Mouse (Mus musculus): ENCODE results near the gene Syt13. TPM values are rescaled to one million over a fixed set of nuclear protein-coding genes. Genes with fewer than 3 reads are reported as not detected.

The Syt13 gene
- polyA plus RNA-seq, 1 experiment from 2014 or later = 49.9 TPM

GRCm38 (mm10) chr2:92933379-92933778 lies 18.5 kb downstream of the Syt13 start:
- Histone ChIP-seq H3K27ac (replicated peaks) (no peak overlapping the region), H3K4me2 (no peak overlapping the region), H3K9ac (no peak overlapping the region), H3K4me1 (replicated peaks) (peaks cover 19% of the 10 kb centered on the region), H3K36me3 (no peaks in the 10 kb centered on the region), H3K9me3 (no peaks in the 10 kb centered on the region), H3K27me3 (no peaks in the 10 kb centered on the region), H3K4me3 (no peak overlapping the region)
- no peak for ATAC-seq (ENCODE audit: low FRiP score, low read depth)
- 89% methylated on average over 6 of the region's 6 CpGs for WGBS

- no peaks in the 10 kb centered on the region for H3K9me3 ChIP-seq
- H3K36me3 ChIP-seq = no peaks in the 10 kb centered on the region
- no peaks in the 10 kb centered on the region for H3K27me3 ChIP-seq
- no peak overlapping the region for H3K9ac ChIP-seq
- peaks cover 19% of the 10 kb centered on the region for H3K4me1 ChIP-seq (replicated peaks)
- ATAC-seq (ENCODE audit: low FRiP score, low read depth) = no peak
- no peak overlapping the region for H3K4me3 ChIP-seq
- no peak overlapping the region; the same call in none of the 2 replicates for H3K27ac ChIP-seq (replicated peaks)
- H3K4me2 ChIP-seq = no peak overlapping the region
- WGBS = 17% methylated on average over 10 of the region's 10 CpGs
Observed at GRCm38 (mm10) chr2:92934312-92934982, 19.5 kb downstream of the Syt13 start.

- H3K27me3 ChIP-seq = no peaks in the 10 kb centered on the region
- peak; percentile 46; the same call in 1 of the 2 replicates for ATAC-seq (ENCODE audit: low FRiP score, low read depth)
- peaks cover 19% of the 10 kb centered on the region for H3K4me1 ChIP-seq (replicated peaks)
- H3K9ac ChIP-seq = no peak overlapping the region
- WGBS = 40% methylated on average over 3 of the region's 3 CpGs
- no peak overlapping the region for H3K27ac ChIP-seq (replicated peaks)
- no peak overlapping the region for H3K4me3 ChIP-seq
- no peaks in the 10 kb centered on the region for H3K9me3 ChIP-seq
- H3K4me2 ChIP-seq = no peak overlapping the region
- no peaks in the 10 kb centered on the region for H3K36me3 ChIP-seq
Observed at GRCm38 (mm10) chr2:92935483-92935882, 20.6 kb downstream of the Syt13 start.

- Histone ChIP-seq H3K27me3 (no peaks in the 10 kb centered on the region), H3K4me2 (no peak overlapping the region), H3K36me3 (no peaks in the 10 kb centered on the region), H3K9me3 (no peaks in the 10 kb centered on the region), H3K4me3 (no peak overlapping the region), H3K4me1 (replicated peaks) (peaks cover 19% of the 10 kb centered on the region), H3K27ac (replicated peaks) (no peak overlapping the region), H3K9ac (no peak overlapping the region)
- 73% methylated on average over 5 of the region's 5 CpGs for WGBS
- ATAC-seq (ENCODE audit: low FRiP score, low read depth) = no peak
Observed at GRCm38 (mm10) chr2:92938063-92938462, 23.2 kb downstream of the Syt13 start.

- Histone ChIP-seq H3K9me3 (no peaks in the 10 kb centered on the region), H3K36me3 (no peaks in the 10 kb centered on the region), H3K27me3 (no peaks in the 10 kb centered on the region), H3K4me1 (replicated peaks) (peaks cover 18% of the 10 kb centered on the region), H3K4me2 (no peak overlapping the region), H3K4me3 (no peak overlapping the region), H3K9ac (no peak overlapping the region), H3K27ac (replicated peaks) (no peak overlapping the region)
- WGBS = 93% methylated on average over 7 of the region's 7 CpGs
- no peak for ATAC-seq (ENCODE audit: low FRiP score, low read depth)
Observed at GRCm38 (mm10) chr2:92938827-92939226, 23.9 kb downstream of the Syt13 start.

GRCm38 (mm10) chr2:92940963-92941362 lies 26.1 kb downstream of the Syt13 start:
- no peaks in the 10 kb centered on the region for H3K4me1 ChIP-seq (replicated peaks)
- 81% methylated on average over 9 of the region's 9 CpGs for WGBS
- H3K4me3 ChIP-seq = no peak overlapping the region
- no peak overlapping the region for H3K4me2 ChIP-seq
- H3K9ac ChIP-seq = no peak overlapping the region
- no peaks in the 10 kb centered on the region for H3K27me3 ChIP-seq
- H3K9me3 ChIP-seq = no peaks in the 10 kb centered on the region
- no peak for ATAC-seq (ENCODE audit: low FRiP score, low read depth)
- H3K36me3 ChIP-seq = no peaks in the 10 kb centered on the region
- no peak overlapping the region for H3K27ac ChIP-seq (replicated peaks)

GRCm38 (mm10) chr2:92941463-92941862 lies 26.6 kb downstream of the Syt13 start:
- H3K4me3 ChIP-seq = no peak overlapping the region
- no peaks in the 10 kb centered on the region for H3K9me3 ChIP-seq
- no peaks in the 10 kb centered on the region for H3K27me3 ChIP-seq
- H3K4me2 ChIP-seq = no peak overlapping the region
- no peak for ATAC-seq (ENCODE audit: low FRiP score, low read depth)
- no peak overlapping the region for H3K9ac ChIP-seq
- no peaks in the 10 kb centered on the region for H3K36me3 ChIP-seq
- no peaks in the 10 kb centered on the region for H3K4me1 ChIP-seq (replicated peaks)
- 50% methylated on average over 3 of the region's 3 CpGs for WGBS
- H3K27ac ChIP-seq (replicated peaks) = no peak overlapping the region

- Histone ChIP-seq H3K9me3 (no peaks in the 10 kb centered on the region), H3K4me3 (no peak overlapping the region), H3K27me3 (no peaks in the 10 kb centered on the region), H3K4me1 (replicated peaks) (peaks cover 12% of the 10 kb centered on the region), H3K27ac (replicated peaks) (no peak overlapping the region), H3K4me2 (no peak overlapping the region), H3K36me3 (no peaks in the 10 kb centered on the region), H3K9ac (no peak overlapping the region)
- WGBS = 87% methylated on average over 3 of the region's 3 CpGs
- no peak for ATAC-seq (ENCODE audit: low FRiP score, low read depth)
Observed at GRCm38 (mm10) chr2:92943406-92943805, 28.5 kb downstream of the Syt13 start.

GRCm38 (mm10) chr2:92944356-92944755 lies 29.5 kb downstream of the Syt13 start:
- peaks cover 22% of the 10 kb centered on the region for H3K4me1 ChIP-seq (replicated peaks)
- WGBS = 92% methylated on average over 3 of the region's 3 CpGs

GRCm38 (mm10) chr2:92945125-92945746 lies 30.3 kb downstream of the Syt13 start:
- Histone ChIP-seq H3K27ac (replicated peaks) (no peak overlapping the region), H3K4me2 (no peak overlapping the region), H3K9ac (no peak overlapping the region), H3K27me3 (no peaks in the 10 kb centered on the region), H3K9me3 (no peaks in the 10 kb centered on the region), H3K4me3 (no peak overlapping the region), H3K4me1 (replicated peaks) (peaks cover 24% of the 10 kb centered on the region), H3K36me3 (no peaks in the 10 kb centered on the region)
- WGBS = 96% methylated on average over 11 of the region's 11 CpGs
- no peak for ATAC-seq (ENCODE audit: low FRiP score, low read depth)

More at GRCm38 (mm10) chr2:92944356-92944755, 29.5 kb downstream of the Syt13 start:
- Histone ChIP-seq H3K4me3 (no peak overlapping the region), H3K36me3 (no peaks in the 10 kb centered on the region), H3K4me2 (no peak overlapping the region), H3K27ac (replicated peaks) (no peak overlapping the region), H3K27me3 (no peaks in the 10 kb centered on the region), H3K9ac (no peak overlapping the region), H3K9me3 (no peaks in the 10 kb centered on the region)
- ATAC-seq (ENCODE audit: low FRiP score, low read depth) = no peak

- Histone ChIP-seq H3K9me3 (no peaks in the 10 kb centered on the region), H3K27ac (replicated peaks) (no peak overlapping the region), H3K36me3 (no peaks in the 10 kb centered on the region), H3K4me2 (no peak overlapping the region), H3K4me1 (replicated peaks) (peaks cover 24% of the 10 kb centered on the region), H3K4me3 (no peak overlapping the region), H3K27me3 (no peaks in the 10 kb centered on the region), H3K9ac (no peak overlapping the region)
- no peak for ATAC-seq (ENCODE audit: low FRiP score, low read depth)
- WGBS = 90% methylated on average over 11 of the region's 11 CpGs
Observed at GRCm38 (mm10) chr2:92945824-92946598, 31.1 kb downstream of the Syt13 start.

Measured in hindbrain, embryonic 15.5 days (tissue).